Mouse (Mus musculus) hematopoietic stem cell, adult 5-6 weeks (primary cell): ENCODE results near the gene Aacs. TPM values are rescaled to one million over a fixed set of nuclear protein-coding genes. Genes with fewer than 3 reads are reported as not detected.

Experiments
- ATAC-seq, 2 experiments: fragments of 125-278 bp in 1 of 2; replicated peaks in 1 of 2; 2 replicates each; pipeline ENCODE4 v1.8.0; 2016 to 2017; ENCODE audit warnings: inconsistent platforms in 2 of 2, mild to moderate bottlenecking in 2 of 2, moderate number of reproducible peaks in 2 of 2, low read depth in 1 of 2, moderate TSS enrichment in 1 of 2; ENCODE audit not compliant: low FRiP score in 2 of 2, poor library complexity in 2 of 2, severe bottlenecking in 2 of 2, insufficient read depth in 1 of 2, low TSS enrichment in 1 of 2
- total RNA-seq: library from RNA; stranded (forward); fragments of 172-1452, 232-1000 nt; gene quantifications from 2 replicates; pipeline ENCODE4 v1.2.3, GENCODE M21; 2017

Gene Aacs
- total RNA-seq, 1 experiment from 2014 or later: 8.1 TPM

DNA sequence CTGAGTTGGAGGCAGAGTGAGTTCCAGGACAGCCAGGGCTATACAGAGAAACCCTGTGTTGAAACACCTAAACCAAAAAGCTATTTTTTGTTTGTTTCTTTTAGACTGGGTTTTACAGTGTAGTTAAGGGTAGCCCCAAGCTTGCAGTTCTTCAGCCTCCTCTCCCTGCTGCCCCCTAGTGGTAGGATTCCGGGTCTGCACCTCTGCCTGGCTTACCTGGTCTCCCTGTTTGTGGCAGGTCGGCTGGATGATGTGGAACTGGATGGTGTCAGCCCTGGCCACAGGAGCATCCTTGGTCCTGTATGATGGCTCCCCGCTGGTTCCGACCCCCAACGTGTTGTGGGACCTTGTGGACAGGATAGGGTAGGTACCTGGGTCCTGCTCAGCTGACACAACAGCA lies 33.9 kb downstream of the Aacs start:
- ATAC-seq: peak; percentile 48 to 73; a peak in 2 of 4 replicates

DNA sequence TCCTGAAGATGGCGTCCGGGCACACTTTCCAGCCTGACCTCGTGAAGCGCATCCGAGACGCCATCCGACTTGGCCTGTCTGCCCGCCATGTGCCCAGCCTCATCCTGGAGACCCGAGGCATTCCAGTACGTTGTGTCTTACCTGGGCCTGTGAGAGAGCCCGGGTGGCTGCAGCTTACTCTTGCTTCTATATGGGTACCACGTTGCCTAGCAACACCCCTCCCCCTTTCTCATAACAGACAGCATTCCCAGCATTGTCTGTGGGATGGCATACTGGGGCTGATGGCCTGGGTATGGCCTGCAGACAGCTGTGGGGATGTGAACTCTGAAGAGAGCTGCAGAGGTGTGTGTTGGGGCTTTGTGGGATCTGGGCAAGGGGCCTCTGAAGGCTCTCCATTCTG lies 39.4 kb downstream of the Aacs start:
- no peak for ATAC-seq

DNA sequence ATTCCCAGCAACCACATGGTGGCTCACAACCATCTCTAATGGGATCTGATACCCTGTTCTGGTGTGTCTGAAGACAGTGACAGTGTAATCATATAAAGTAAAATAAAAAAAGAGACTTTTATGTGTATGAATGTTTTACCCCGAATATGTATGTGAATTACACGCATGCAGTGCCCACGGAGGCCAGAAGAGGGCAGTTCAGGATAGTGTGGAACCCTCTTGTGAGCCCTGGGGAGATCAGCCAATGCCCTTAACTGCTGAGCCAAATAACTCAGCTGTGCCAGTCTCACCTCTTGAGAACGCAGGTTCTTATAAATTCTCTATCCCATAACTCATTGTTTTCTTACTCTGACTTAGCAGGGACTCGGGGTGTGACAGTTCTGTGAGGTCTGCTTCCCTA lies 43.0 kb downstream of the Aacs start:
- ATAC-seq: no peak

DNA sequence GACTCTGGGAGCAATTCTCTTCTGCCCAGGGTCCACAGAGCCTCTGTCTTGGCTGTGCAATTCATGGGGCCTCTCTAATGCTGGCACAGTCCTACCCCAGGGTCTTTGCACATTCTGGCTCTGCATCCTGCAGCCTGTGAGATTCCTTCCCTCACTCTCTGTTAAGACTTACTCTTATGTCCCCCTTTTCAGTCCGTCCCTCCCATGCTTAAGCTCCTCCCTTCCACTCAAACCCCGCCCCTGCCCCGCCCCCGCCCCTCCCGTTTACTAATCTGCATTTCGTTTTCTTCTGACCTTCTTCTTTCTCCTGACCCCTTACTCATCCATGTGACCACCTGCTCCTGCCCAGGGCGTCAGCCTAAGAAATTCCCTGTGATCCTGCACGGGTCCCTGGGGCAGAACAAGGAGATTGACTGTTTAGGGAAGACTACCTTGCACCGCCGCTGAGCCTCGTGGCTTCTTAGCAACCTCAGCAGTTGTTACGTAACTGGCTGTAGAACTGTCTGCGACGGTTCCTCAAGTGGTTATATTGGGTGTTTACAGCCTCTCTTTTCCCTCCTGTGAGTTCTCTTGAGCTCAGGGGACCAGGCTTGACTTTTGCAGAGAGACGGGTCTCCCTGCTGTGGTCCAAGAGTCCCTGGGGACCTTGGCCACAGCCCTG lies 45.4 kb downstream of the Aacs start:
- peak; percentile 71 to 85 for ATAC-seq

DNA sequence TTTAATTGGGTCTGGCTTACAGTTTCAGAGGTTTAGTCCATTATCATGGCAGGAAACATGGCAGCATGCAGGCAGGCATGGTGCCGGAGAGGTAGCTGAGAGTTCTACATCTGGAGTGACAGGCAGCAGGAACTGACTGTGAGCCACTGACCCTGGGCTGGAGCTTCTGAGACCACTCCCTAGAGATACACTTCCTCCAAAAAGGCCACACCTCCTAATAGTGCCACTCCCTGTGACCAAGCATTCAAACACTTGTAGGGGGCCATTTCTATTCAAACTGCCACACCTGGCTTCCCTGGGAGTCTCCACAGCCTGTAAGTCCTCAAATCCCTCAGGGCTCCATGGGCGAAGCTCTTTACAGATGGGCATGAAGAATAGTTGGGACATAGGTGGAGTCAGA lies 47.7 kb downstream of the Aacs start:
- ATAC-seq: no peak

DNA sequence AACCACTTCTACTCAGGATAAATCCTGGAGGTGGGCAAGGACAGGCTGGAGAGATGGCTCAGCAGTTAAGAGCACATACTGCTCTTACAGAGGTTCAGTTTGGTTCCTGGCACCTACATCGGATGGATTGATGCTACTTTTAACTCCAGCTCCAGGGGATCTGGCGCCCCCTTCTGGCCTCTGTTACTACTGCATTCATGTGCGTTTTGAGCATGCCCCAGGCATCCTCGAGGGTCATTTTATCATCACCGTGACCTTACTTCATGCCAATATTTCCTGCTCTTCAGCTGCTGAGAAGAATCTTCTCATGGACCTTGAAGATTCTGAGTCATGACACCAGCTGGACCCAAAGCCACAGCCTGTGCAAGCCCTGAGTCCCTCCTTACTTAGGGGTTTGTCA lies 49.9 kb downstream of the Aacs start:
- ATAC-seq: no peak

DNA sequence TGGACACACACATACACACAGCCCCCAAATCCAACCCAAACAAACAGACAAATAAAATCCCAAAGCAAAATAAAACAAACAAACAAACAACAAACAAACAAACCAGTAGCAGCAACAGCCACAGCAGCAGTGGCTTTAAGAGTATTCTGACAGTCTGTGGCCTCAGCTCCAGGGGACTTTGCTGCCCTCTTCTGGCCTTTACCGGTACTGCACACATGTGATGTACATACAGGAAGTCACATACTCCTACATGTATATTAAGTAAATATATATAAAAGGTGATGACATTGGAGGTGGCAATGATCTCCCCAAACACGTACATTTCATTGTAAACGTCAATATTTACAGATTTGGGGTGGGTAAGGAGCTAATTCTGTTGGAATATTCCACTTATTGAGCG lies 50.9 kb downstream of the Aacs start:
- ATAC-seq: no peak

DNA sequence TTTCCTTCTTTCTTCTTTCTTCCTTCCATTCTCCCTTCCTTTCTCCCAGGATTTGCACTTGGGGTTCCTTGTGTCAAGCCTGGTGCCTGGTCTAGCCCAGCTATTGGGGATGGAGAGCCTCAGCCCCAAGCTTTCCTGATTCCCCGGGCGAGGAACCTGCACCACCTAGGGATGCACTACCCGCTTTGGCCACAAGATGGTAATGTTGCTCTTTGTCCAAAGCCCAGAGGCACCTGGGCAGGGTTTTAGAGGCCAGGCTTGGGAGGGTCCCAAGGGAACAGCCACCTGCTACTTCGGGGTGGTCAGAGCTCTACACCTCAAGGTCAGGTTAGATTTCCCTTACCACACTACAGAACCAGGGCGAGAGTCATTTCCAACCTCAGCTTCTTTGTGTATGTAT lies 53.5 kb downstream of the Aacs start:
- peak; percentile 35 to 46; a peak in 2 of 4 replicates for ATAC-seq

DNA sequence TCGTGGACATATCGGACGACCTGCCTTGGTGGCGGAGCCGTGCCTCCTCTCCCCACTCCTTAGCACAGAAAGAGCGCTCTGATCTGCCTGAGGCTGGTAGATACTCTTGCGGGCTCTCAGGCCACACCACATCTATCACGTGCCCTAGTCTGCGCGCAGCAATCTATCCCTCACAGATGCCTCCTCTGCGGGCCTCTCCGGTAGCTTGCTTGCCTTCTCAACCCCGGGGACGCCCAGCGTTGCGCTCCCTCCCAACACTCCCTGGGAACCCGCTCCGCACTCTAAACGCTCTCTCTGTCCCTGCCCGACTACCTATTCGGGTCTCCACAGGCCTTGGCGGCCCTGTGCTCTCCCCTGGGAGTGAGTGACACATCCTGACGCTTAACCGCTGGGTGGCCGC lies 56.0 kb downstream of the Aacs start, which contains the start of gene Tmem132b:
Gene Tmem132b, plus strand, starts transcription at position 141 of the 400 bp plus-strand sequence.
- ATAC-seq: peak; percentile 40 to 62

DNA sequence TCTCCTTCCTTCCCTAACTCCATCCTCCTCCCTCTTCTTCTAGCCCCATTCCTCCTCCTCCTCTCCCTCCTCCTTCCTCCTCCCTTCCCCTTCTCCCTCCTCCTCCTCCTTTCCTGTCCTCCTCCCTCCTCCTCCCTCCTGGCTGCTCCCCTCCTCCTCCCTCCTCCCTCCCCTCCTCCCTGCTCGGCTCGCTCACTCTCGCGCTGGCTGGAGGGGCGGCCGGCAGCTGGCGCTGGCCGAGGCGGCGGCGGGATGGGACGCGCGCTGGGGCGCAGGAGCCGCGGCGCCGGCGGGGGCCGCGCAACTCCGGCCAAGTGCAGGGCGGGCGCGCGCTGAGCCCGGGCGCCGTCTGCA lies 56.6 kb downstream of the Aacs start:
- ATAC-seq: no peak

DNA sequence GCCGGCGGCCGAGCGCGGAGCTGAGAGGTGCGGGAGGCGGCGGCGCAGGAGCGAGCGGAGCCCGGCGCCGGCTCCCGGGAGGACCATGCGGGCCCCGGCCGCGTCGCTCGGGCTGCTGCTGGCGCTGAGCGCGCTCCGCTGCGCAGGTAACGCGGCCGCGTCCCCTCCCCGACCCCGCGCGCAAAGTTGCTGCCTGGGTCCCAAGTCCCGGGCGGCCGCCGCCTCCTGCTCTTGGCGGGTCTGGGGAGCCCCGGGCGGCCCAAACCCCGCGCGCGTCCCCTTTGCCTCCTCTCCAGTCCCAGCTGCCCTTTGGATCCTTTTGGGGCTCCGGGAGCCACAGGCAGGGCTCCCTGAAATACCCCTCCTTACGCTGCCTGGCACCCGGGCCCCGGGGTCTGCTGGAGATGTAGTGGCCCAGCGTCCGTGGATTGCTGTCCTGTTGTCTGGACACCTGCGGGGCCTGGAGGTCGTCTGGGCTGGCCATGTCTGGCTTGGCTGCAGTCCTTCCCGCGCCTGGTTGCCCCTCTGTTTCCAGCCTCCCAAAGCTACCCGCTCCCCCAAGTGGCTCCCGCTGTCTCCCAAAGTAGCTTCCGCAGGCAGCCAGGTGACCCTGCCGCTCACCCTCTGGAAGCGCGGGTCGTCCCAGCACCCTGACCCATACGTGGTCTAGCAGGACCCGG lies 57.1 kb downstream of the Aacs start:
- no peak for ATAC-seq

DNA sequence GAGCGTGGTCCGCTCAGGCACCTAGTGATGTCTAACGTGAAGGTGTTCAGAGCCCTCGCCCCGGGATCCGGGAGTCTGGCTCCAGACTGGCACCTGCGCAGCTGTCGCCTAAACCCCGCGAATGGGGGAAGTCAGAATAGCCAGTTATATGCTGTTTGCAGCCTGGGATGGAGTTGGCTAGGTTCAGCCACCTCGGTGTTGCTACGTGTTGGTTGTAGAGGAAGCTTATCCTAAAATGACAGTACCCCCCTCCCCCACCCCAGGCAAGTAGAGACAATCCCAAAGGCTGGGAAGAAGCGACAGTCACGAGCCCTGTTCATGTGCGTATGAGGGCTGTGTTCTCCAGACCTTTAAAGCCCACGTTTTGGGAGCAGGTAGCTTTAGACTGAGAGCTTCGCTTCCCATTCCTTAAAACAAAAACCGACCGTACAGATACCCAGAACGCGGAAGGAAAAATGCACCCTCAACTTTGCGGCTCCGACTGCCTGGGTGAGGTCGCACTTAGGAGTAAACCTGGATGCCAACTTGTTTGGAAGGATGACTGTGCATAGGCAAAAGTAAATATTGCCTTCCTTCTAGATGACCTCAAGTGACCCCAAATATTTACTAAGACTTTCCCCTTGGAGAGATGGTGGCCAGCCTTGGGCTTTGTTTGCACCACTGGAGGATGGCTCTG lies 57.7 kb downstream of the Aacs start:
- no peak for ATAC-seq

DNA sequence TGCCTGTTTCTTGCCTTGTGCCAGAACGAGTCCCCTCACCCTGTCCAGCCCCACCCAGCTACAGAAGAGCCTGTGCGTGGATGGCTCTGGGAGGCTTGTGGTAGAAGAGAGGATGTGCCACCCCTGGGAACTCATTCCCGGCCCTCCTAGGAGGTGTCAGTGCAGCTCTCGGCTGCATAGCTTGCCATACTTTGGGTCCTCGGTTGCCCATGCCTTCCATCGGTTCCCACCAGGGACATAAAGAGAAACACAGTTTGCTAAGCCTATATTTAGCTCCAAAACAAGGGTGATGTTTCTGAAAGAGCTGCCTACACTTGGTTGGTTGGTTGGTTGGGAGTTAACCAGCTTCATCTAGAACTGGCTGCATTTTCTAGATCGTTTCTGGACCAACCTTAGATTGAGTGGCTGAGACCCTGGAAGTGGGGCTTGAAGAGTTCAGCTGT lies 58.6 kb downstream of the Aacs start:
- ATAC-seq: no peak

DNA sequence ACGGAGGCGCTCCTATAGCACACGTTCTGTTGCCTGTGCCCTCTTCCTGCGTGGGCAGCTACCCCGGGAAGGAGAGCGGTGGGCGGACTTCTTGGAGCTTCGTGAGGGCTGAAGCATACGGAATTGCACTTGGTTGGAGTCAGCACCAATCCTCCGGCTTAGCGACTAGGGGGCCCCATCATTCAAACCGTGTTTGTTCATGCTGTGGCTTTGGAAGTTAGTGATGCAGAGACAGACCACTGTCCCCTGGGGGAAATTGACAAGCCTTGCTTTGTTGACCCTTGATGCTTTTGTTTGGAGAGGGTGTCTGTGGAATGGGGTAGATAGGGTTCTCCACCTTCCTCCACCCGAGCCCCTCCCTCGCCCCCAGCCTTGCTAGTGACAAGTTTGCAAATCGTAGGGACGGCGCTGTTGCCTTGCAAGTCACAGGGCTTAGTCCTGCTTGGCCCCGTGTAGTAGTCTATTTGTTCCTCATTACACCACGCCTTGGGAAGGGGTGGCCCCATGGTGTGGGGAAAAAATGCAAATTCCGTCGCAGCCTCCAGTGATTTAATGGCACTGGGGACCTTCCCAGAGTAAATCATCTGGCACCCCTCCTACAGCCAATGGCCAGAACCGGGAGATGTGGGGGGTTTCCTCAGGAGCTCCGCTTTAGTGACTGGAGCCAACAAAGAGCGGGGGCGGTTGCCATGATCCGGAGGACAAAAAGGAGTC lies 59.2 kb downstream of the Aacs start:
- no peak for ATAC-seq

DNA sequence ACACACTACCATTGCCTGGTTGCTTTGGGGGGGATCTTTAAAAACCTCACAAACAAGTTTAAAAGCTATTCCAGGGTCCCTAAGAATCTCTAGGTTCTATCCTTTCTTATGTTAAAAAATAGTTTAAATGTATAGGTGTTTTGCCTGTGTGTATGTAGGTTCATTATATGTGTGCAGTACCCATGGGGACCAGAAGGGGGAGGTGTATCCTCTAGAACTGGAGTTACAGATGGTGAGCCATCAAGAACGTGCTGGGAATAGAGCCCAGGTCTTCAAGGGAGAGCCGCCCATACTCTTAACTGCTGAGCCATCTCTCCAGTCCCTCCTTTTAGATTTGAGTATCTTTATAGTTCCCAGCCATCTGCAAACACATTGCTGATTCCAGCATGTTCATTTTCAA lies 69.5 kb downstream of the Aacs start:
- no peak for ATAC-seq

DNA sequence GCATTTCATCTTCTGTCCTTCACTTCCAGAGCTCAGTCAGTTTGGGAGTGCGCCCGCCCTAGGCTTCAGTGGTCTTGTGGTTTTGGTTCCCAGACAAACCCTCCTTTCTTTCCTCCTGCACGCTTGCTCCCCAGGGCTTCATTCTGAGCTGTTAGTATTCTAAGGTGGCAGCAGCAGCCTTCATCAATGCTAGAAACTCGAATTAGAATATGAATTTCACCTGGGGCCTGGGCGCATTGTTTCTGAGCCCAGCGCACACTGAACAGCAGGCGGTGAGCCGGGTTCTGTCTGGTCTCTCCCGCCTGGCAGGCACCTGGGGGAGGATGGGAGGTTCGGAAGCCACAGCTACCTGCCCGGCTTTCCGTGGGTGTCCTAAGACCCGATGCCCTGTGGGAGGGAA lies 70.7 kb downstream of the Aacs start:
- no peak for ATAC-seq

DNA sequence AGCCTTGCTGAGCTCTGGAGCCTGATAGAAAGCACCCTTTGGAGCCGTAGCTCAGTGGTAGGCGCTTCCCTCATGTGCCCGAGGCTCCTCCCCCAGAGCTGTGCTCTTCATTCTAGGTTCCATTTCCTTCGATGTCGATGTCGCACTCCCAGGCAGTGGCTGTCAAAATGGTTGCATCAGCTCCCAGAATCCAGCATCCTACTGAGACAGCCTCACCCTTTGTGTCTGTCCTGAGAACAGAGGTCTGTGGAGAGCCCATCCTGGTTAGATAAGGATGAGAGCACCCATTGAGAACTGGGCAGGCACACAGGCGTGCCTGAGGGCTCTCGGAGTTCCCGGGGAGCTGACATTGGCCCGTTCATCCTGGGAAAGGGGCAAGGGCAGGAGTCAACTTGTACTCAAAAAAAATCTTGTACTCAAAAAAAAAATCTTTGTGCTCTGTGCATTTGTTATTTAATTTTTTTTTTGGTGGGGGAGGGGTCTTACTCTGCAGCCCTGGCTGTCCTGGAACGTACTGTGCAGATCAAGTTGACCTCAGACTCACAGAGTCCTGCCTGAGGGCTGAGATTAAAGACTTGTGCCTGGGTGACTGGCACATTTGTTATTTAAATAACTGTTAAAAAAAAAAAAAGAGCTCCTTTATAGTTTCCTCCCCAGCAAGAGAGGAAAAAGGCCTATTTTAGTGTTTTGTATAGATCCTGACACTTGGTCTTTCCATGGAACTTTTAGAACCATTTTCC lies 74.3 kb downstream of the Aacs start:
- no peak for ATAC-seq
